Mouse (Mus musculus) kidney, adult 11 months (tissue): ENCODE results near the gene Tfcp2l1.
A peak's percentile ranks its signal among the peaks of the same experiment; 100 is the strongest.

Experiments
- DNase-seq: peaks from one replicate; pipeline ENCODE4 v3.0.0; 2022

Tfcp2l1 gene

DNA sequence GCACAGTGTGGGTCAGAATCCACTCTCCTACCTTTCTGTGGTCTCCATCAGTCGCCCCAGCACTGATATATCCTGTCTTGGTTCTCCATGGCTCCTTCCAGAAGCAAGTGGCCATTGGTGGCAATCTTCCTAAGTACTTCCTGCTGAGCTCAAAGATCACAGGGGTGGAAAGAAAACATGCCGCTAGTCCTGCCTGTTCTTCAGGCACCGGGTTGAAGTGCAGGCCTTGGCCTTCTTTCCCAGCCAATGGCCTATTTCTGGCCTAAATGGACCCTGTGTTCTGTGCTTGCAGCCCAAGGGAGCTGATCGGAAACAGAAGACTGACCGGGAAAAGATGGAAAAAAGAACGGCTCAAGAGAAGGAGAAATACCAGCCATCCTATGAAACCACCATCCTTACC is 31.0 kb downstream of the Tfcp2l1 start:
- DNase-seq, result no peak

DNA sequence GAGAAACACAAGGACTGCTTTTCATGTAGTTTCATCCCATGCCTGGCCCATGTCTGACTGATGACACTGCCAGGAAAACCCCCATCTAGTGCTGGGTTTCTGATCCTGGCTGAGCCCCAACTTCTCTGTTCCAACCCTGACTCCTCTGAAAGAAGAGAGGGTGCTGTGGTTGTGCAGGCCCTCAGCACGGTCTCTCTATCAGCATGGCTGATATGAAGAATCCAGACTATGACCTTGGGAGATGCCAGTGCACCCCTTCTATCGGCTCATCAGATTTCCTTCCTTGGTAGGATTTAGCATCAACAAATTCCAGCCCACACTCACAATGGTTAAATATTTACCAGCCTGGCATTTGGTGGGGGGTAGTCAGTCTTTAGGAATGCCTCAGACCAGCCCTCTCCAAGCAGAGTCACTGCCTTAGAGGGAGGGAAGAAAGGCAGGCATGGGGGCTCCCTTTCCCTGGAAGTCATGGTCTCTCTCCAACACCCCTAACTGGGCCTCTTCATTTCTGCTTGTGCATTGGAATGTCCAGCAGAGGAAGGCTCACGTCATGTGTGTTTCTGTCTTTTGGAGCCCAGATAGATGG is 33.2 kb downstream of the Tfcp2l1 start:
- peak; percentile 78 for DNase-seq

DNA sequence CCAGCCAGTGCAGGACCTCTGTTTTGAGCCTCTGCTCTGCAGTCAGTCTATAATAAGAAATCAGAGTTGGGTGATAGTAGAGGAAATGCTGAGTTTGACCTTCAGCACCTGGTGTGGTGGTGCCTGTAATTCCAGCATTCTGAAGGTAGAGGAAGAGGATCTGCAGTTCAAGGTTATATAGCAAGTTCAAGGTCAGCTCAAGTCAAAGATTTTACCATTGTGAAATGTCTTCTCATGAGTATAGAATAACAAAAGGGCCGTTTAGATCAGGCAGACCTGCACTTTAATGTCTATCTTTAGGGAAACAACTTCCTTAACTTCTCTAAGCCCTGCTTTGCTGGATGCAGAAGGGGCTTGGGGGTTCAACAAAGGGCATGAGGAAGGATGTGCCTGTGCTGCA is 35.3 kb downstream of the Tfcp2l1 start:
- DNase-seq, result no peak

DNA sequence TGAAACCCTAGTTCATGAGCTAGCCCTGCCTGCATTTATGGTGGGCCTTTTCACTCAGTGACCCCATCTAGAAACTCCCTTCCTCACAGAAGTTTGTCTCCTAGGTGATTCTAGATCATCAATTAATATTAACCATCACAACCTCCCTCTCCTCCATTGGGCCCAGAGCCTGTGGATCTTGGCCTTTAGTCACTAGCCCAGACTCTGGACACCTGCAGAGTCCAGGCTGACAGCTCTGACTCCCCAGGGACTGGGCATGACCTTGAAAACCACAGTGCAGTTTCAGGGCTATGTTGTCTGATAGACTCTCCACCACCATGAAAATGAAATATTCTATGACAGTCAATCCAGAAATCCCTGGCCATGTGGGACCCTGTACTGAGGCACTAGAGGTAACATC is 39.8 kb downstream of the Tfcp2l1 start:
- peak; percentile 52 for DNase-seq

DNA sequence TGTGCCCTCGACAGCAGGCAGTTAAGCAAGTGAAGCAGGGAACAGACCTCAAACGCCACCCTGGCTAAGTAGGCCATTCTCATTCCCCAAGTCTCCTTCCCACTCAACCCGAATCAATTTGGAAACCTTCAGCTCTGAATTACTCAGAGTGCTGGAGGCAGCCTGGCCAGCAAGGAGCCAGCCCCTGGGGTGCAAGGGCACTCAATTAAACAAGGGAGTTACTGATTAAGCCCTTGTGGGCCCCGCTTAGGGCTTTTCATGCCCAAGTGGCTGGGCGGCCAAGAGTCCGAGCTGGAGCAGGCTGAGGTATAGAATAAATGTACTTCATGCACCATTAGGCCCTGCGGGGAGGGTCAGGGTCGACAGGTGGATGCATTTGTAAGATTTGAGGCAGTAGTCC is 44.5 kb downstream of the Tfcp2l1 start:
- DNase-seq, result peak; percentile 95

DNA sequence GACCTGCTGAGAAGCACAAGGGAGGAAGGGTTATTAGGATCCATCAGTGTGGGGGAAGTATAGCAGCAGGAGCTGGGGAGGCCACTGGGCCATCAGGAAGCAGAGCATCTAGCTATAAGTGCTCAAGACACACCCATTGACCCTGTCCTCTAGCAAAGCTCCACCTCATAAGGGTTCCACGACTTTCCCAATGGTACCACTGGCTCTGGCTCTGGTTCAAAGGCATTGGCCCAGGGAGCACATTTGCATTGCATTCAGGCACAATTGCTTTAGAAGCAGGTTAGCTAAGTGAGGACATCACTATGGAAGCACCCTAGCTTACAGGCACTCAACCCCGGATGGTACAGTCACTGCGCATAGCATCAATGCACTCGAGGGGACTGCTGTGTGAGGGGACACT is 46.4 kb downstream of the Tfcp2l1 start:
- DNase-seq, result peak; percentile 36

DNA sequence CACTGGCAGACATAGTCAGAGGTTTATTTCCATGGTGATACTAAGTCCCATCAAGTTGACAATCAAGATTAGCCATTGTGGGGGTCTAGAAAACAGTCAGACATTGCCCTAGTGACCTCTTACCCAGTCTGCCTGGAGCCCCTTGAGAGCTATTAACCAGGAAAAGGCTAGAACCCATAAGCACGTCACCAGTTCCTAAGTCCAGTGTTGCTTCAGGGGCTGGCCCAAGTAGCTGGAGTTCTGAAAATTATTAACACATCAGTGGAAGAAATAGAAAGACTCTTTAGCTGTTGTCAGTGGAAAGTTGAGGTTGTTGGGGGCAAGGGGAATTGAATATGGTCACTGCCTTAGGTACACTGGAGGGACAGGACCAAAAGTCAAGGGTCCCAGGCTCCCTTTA is 54.2 kb downstream of the Tfcp2l1 start:
- DNase-seq, result peak; percentile 87

DNA sequence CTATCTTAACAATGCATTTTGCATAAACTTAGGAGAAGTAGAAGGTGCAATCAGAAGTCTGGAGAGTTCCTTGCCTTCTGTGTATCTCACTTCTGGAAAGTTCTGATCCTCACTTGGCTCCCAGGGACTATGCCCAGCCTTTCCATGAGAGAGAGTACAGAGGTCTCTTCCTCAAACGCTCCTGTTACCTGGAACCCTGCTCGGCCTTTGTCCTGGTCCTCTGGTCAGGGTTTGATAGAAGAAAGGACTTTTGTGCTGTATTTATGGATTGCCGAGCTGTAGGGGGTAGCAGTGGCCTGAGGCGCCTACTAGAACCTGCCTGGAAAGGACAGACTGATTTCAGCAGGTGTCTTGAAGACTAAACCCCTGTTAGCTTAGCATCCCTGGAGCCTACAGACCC is 55.9 kb downstream of the Tfcp2l1 start:
- DNase-seq, result peak; percentile 82

DNA sequence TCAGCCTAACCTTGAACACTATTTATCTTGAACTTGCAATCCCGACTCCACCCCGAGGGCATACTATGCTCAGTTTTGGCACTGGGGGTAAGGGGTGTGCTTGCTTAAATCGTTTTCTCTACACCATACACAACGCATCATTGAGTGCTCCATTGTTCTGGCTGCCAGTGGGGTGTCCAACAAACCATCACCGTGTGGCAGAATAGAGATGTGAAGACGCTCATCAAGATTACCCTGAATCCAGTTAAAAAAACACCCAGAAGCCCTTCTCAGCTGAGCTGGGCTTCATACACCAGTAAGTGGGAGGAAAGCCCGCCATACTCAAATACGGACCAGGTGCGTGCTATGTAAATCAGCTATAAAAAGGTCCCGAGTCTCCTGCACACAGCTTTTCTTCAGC is 60.0 kb downstream of the Tfcp2l1 start:
- DNase-seq, result no peak

DNA sequence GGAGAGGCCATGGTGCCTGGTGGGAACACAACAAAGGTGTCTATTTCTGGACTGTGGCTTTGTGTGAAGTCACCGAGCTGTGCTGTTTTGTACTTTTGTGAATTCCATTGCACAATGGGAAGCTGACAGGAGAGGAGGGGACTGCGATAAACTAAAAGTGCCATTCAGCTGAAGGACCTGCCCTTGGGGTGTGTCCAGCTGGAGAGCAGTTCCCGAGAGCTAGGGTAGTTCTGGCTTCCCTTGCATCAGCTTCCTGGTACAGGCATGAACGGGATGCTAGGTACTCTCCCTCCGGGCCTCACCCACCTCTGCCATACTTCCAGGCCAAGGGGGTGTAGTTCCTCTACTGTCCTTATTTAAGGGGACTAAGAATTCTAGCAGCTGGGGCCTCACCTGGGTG is 62.1 kb downstream of the Tfcp2l1 start:
- no peak for DNase-seq

DNA sequence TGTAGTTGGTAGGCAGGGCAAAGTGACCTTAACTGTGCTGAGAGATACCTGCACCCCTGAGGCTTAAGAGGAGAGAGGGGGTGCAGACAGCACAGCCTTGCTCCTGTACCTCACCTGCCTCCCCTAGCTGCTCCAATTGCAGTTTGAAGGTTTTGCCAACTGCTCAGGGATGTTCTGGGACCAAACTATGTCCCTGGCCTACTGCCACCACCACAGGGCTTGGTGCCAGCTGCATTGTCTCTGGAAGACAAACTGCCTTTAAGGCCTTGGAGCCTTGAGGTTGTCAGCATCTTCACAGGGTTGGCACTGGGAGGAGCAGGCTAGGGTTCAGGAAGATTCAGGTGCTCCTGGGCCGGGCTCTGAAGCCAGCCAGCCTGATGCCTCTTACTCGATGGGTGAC is 66.7 kb downstream of the Tfcp2l1 start:
- no peak for DNase-seq

DNA sequence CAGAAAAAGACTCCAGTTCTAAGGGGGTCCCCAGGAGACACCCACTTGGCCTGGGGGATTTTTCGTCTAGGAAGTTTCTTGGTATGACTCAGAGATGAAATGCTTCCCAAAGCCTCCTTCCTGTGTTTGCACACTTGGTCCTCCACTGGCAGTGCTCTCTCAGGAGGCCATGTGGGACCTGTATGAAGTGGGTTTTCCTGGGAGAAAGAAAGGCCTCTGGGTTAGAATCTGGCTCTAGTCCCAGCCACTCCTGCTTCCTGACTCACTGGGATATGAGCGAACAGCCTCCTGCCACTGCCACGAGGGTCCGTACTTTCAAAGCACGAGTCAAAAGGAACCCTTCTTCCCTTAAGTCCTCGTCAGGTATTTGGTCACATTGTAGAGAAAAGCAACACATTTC is 70.2 kb downstream of the Tfcp2l1 start:
- no peak for DNase-seq

DNA sequence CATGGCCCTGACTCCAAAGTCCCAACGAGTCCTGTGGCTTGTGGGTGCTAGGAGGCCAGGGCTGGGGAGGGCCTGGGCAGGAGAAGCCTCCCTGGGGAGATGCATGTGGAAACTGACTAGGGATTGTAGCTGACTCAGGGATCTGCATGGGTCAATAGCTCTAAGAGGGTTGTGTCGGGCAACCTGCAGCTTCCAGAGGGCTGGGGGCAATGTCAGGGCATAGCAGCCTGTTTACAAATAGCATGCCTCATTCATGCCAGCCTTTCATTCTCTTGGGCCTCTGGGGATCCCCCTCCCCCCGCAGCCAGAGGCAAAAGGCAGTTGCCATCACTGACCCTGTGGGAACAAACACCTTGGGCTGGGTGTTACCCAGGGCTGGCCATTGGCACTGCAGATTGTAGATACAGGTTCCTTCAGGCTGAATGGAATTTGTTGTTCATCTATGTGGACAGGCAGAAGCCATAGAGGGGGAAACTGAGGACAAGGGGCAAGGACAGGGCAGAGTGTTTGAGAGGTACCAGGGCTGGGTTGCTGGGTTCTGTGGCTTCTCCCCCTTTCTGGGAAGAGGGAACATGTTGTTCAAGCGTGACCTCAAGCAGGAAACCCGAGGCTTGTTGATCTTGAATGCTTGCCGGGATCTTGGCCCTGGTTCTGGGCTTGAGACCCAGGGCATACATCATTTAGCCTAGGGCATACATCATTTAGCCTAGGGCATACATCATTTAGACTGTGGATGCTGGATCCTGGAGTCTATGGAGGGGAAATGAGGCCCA is 71.6 kb downstream of the Tfcp2l1 start:
- DNase-seq, result peak; percentile 91

DNA sequence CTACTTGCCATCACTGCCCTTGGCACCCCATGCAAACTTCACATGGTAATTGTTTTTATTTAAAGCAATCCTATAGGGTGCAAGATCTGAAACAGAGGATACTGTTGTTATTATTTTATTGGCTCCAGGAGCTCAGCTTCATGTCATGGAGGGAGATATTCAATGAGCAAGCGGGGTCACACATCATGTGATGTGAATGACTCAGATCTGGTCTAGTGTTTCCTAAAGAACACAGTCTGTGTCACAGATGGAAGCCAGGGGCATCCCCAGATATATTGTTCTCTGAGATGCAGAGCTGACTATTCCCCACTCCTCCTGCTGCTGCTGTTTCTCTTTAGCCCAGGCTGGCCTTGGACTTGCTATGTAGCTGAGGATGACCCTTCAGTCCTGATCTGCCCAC is 72.2 kb downstream of the Tfcp2l1 start:
- DNase-seq, result no peak

DNA sequence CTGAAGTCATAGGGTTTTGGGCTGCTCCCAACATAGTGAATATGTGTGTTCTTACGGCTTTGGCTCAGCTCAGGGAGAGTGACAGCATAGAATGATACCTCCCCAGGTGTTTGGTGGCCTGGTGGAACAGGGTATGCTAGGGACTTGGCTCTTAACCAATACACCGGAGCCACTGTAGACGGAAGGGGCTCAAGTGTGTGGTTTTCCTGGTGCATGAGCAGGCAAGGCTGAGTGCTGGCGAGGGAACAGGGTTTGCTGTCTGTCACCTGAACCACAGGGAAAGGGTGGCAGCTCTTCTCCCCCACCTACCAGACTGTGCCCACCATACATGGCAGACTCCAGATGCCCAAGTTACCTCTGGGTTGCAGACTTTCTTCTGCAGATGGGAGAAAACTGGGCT is 83.9 kb downstream of the Tfcp2l1 start:
- no peak for DNase-seq

DNA sequence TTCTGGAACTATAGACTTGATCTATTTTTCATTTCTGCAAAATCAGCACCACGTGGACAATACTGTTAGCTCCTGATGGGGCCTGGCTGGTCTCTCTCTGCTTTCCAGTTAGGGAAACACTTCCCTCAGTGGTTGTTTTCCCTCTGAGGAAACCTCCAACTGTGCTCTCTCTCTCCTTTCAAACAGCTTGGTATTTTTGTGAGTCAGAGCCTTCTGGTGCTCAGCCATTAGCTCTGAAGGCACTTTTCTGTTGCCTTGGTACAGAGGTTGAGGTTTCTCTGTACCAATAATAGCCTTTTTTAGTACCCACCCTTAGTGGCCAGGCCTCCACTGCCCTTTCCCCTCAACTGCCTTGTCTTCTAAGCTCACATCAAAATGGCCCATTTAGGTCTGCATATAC is 88.5 kb downstream of the Tfcp2l1 start:
- DNase-seq, result no peak

DNA sequence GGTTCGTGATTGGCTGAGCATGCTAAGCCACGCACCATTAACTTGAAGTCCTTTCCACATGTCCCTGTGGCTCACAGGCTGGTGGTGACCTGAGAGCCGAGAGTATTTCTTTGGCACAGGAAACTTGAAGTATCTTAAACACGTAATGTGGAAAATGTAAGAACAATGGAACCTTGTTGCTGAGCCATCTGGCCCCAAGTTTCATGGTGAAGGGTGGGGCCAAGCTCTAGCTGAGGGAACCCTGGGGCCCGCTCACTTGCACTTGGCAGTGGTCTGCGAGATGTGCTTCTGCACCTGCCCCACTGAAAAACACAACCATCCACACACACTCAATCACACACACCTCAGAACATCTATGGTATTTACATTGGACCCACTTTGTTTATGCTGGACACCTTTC is 90.3 kb downstream of the Tfcp2l1 start:
- DNase-seq, result no peak

DNA sequence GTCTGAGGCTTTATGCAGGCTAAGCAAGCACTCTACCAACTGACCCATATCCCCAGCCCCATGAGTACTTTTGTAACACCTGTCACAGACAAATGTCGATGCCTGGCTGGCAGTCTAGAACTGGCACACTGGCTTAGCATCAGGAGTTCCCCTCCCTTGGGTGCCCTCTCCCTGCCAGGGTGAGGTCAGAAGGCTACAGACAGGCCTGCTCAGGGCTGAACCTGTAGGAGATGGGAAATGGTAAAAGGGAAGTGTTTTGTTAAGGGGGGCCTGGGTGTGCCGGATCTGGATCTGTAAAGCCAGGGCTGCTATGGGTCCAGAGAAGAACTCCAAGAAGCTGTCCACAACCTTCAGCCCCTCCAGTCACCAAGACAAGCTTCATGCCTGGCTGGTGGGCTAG is 92.0 kb downstream of the Tfcp2l1 start:
- DNase-seq, result no peak

DNA sequence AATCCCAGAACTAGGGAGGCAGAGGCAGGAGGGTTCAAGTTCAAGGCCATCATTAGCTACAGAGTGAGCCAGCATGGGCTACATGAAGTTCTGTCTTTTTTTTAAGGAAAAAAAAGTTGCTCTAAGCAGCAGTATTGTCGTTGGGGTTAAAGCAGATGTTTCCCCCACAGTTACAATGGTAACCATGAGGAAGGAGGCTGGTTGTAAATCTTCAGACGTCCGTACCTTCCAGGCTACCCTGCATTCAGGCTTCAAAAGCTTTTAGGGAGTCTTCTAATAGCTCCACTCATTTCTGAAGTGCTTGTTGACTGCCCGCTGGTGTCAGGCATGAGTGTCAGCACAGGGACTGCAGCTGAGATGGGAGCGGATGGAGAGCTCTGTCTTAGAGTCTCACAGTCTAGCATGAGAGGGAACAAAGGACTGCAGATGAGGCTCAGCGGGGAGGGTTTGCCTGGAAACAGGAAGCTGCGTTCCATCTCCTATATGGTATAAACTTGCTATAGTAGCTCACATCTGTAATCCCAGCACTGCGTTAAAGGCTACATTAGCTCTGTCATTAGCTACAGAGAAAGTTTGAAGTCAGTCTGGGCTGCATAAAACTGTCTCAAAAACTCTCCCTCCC is 92.8 kb downstream of the Tfcp2l1 start:
- no peak for DNase-seq

DNA sequence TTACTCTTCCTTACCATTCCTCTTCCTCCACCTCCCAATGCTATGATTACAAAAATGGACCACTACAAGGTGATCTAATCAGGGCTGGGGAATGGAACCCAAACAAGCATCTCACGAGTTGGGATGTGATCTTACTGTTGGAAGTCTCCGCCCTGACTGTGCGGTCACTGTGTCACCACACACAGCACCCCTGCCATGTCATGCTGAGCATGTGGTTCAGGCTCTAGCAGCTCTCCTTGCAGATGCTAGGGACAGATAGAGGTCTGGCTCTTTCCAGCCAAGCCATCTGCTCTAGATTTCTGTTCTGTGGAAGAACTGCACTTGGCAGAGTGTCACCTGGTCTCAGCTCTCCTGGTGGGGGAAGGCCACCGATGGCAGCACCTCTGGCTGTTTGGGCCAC is 99.3 kb downstream of the Tfcp2l1 start:
- no peak for DNase-seq

DNA sequence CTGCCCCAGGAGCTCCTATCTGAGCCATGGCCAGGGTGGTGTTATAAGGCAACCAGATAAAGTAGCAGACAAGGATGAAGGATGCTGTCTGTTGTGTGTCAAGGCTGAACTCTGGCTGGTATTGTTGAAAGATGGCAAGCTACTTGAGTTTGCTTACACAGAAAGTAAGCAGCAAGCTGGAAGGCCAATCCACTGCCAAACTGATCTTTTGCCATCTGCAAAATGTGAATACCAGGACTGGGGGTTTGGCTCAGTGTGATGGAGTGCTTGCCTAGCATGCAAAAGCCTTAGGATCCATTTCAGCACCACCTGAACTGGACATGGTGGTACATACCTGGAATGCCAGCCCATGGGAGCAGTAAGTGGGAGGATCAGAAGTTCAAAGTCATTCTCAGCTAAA is 101.1 kb downstream of the Tfcp2l1 start:
- DNase-seq, result no peak
